Mouse (Mus musculus): ENCODE measurements at regions not wholly inside any gene's neighbourhood (a gene's known extent, or its start where the extent isn't known, plus 50 kb on each side); places are given as distances from the start of the nearest gene placed in this dataset.

GRCm38 (mm10) chr13:99593243-99593635 is 76.9 kb upstream of the Map1b start:
- TF ChIP-seq CTCF (IDR thresholded peaks at IDR 0.05; ENCODE audit: control insufficient read depth, insufficient read depth, insufficient replicate concordance, low read depth, low read length) (no peak), POLR2A (IDR thresholded peaks at IDR 0.05; ENCODE audit: control insufficient read depth, low read depth, low read length) (no peak)

Data from testis, adult 2 months (tissue).